Mouse (Mus musculus) kidney, embryonic 15.5 days (tissue): ENCODE measurements around the gene Obsl1. TPM values are rescaled to one million over a fixed set of nuclear protein-coding genes. Genes with fewer than 3 reads are reported as not detected.

ENCODE experiments used
- polyA plus RNA-seq: library from polyadenylated mRNA; unstranded; fragments of >200 nt; fragmentation: Nextera tagmentation; extraction: Ambion mirVana; gene quantifications from 2 replicates; pipeline ENCODE4 v1.2.1, GENCODE M21; 2015

The Obsl1 gene
- polyA plus RNA-seq, 1 experiment from 2014 or later = 80.1 TPM

Other genes with a start within 250 kb of the Obsl1 start
- gene Ptprn, start 241.9 kb downstream of the Obsl1 start, polyA plus RNA-seq = 0.48 and 2.3 TPM in 2 replicates
- gene Resp18, start 228.0 kb downstream of the Obsl1 start, polyA plus RNA-seq = 1.5 and 10.1 TPM in 2 replicates
- gene Dnpep, start 188.5 kb downstream of the Obsl1 start, polyA plus RNA-seq = 136 and 153 TPM in 2 replicates
- 53.5 and 53.9 TPM in 2 replicates for gene Des, start 146.1 kb downstream of the Obsl1 start, polyA plus RNA-seq
- gene Speg, start 131.2 kb downstream of the Obsl1 start, polyA plus RNA-seq = 45.1 and 53.9 TPM in 2 replicates
- gene Gmppa, start 70.5 kb downstream of the Obsl1 start, polyA plus RNA-seq = 74.7 and 78.7 TPM in 2 replicates
- 1.5 and 2.1 TPM in 2 replicates for gene Asic4, start 56.0 kb downstream of the Obsl1 start, polyA plus RNA-seq
- gene Chpf, start 27.1 kb downstream of the Obsl1 start, polyA plus RNA-seq = 35.5 and 40.6 TPM in 2 replicates
- 0.63 and 1.2 TPM in 2 replicates for gene Tmem198, start 26.9 kb downstream of the Obsl1 start, polyA plus RNA-seq
- gene Inha, start 625 bp upstream of the Obsl1 start, polyA plus RNA-seq = 6.0 and 11.2 TPM in 2 replicates
- gene Stk11ip, start 15.1 kb upstream of the Obsl1 start, polyA plus RNA-seq = 25.1 and 26.5 TPM in 2 replicates
- gene Slc4a3, start 39.8 kb upstream of the Obsl1 start, polyA plus RNA-seq = 20.9 and 22.5 TPM in 2 replicates